8 mouse cellular contexts compared by ENCODE assay signal in genomic region chr17:5429090-5429771, GRCm38 (mm10). TPM values are rescaled to one million over a fixed set of nuclear protein-coding genes. Genes with fewer than 3 reads are reported as not detected.
DNase-seq lines count a peak whose midpoint lies in the region; ATAC-seq lines count a peak whose summit lies in the region.

No protein-coding gene starts in this region.

- 60% methylated on average over 10 of the region's 10 CpGs for WGBS in hindbrain, embryonic 14.5 days

- ATAC-seq in hindbrain, embryonic 14.5 days (ENCODE audit: low FRiP score) = peak; percentile 80

- H3K4me3 ChIP-seq in hindbrain, embryonic 14.5 days (replicated peaks; ENCODE audit: low read length) = no peak overlapping the region

- no peaks in the 10 kb centered on the region for H3K9me3 ChIP-seq in hindbrain, embryonic 14.5 days (ENCODE audit: control insufficient read depth, low read length)

- H3K4me2 ChIP-seq in hindbrain, embryonic 14.5 days (replicated peaks) = no peak overlapping the region

- no peaks in the 10 kb centered on the region for H3K4me1 ChIP-seq in hindbrain, embryonic 14.5 days (replicated peaks; ENCODE audit: control insufficient read depth, insufficient read depth, low read length)

- H3K9ac ChIP-seq in hindbrain, embryonic 14.5 days = peak overlapping the region; percentile 41; the same call in 1 of the 2 replicates

- H3K27ac ChIP-seq in hindbrain, embryonic 14.5 days = peak overlapping the region; percentile 74

- peaks cover 29% of the 10 kb centered on the region for H3K36me3 ChIP-seq in hindbrain, embryonic 14.5 days (replicated peaks; ENCODE audit: control insufficient read depth, insufficient read depth)

- H3K27me3 ChIP-seq in hindbrain, embryonic 14.5 days (ENCODE audit: control insufficient read depth, insufficient read depth, low read length) = no peaks in the 10 kb centered on the region

- DNase-seq in R1 (ENCODE audit: low read depth, low spot score) = peak; percentile 95
- peak; percentile 97 to 98 for DNase-seq in cerebellum, postnatal 14 days
- DNase-seq in frontal cortex, postnatal 14 days (ENCODE audit: low spot score in 2 of 2) = peak; percentile 83 to 94
- DNase-seq in hindbrain, embryonic 14.5 days (ENCODE audit: low spot score) = peak; percentile 98
- peak; percentile 75 to 98 for DNase-seq in layer of hippocampus, postnatal 25 days (ENCODE audit: extremely low spot score in 1 of 2, low spot score in 1 of 2)
- DNase-seq in lung, postnatal 25 days (ENCODE audit: low spot score) = peak; percentile 93
- peak; percentile 91 for DNase-seq in right cerebral cortex, adult 18-20 months
- DNase-seq in urinary bladder, adult 2 months (ENCODE audit: low spot score) = peak; percentile 63

RNA-seq across cellular contexts. Expression of gene Ldhal6b, which starts 10.7 kb away (rescaled TPM):
- polyA plus RNA-seq in hindbrain, embryonic 14.5 days (2014; fragmentation: Nextera tagmentation; extraction: Ambion mirVana) = 0.20 TPM in 1 of 2 replicates, not detected in the other
- total RNA-seq in layer of hippocampus, postnatal 25 days (2021) = 1 to 10 TPM in 1 of 2 experiments, under 1 TPM in 1; 0.98 to 2.3 TPM
- 0.36 and 0.49 TPM in 2 replicates for polyA plus RNA-seq in urinary bladder, adult 2 months (2012; rRNA removed)

RNA-seq across cellular contexts. Expression of gene Tmem242, which starts 10.8 kb away (rescaled TPM):
- polyA plus RNA-seq in hindbrain, embryonic 14.5 days (2014; fragmentation: Nextera tagmentation; extraction: Ambion mirVana) = 105 and 111 TPM in 2 replicates
- total RNA-seq in layer of hippocampus, postnatal 25 days (2021) = 10 to 100 TPM; 73.7 to 86.9 TPM
- 34.2 and 47.5 TPM in 2 replicates for polyA plus RNA-seq in urinary bladder, adult 2 months (2012; rRNA removed)
